Mouse (Mus musculus) CH12.LX (cell line): ENCODE measurements around the gene Gm20388. TPM values are rescaled to one million over a fixed set of nuclear protein-coding genes. Genes with fewer than 3 reads are reported as not detected.

Source experiments
- DNase-seq: peaks from one replicate; pipeline ENCODE4 v3.0.0-alpha.2; 2013; ENCODE audit errors: extremely low read depth
- H3K27ac ChIP-seq: 2 replicates; pipeline ENCODE4 v1.5.1; 2012; ENCODE audit warnings: low read depth, mild to moderate bottlenecking, control low read depth, moderate library complexity; ENCODE audit not compliant: insufficient read depth
- H3K27me3 ChIP-seq: replicated peaks from 2 replicates; pipeline ENCODE3; 2012; ENCODE audit warnings: inconsistent platforms
- H3K36me3 ChIP-seq, 2 experiments: replicated peaks in 1 of 2; 2 replicates each; pipeline versions ENCODE3 to v1.6.1; 2012; ENCODE audit warnings: inconsistent platforms in 1 of 2, low read length in 1 of 2, mild to moderate bottlenecking in 1 of 2, mixed read lengths in 1 of 2, moderate library complexity in 1 of 2; ENCODE audit not compliant: control insufficient read depth in 1 of 2, insufficient read depth in 1 of 2
- H3K4me1 ChIP-seq, 2 experiments: 2 replicates each; pipeline ENCODE4 v1.6.1; 2012; ENCODE audit warnings: inconsistent platforms in 1 of 2, moderate library complexity in 1 of 2; ENCODE audit not compliant: insufficient read depth in 2 of 2, control insufficient read depth in 1 of 2
- H3K4me2 ChIP-seq: 2 replicates; pipeline ENCODE4 v1.6.1; 2012; ENCODE audit warnings: low read depth, mild to moderate bottlenecking, control low read depth; ENCODE audit not compliant: poor library complexity, insufficient read depth, severe bottlenecking
- H3K4me3 ChIP-seq, 3 experiments: fragments of 150-350 bp in 1 of 3; sonication (generic) in 1 of 3; replicated peaks in 1 of 3; 2 replicates each; pipeline versions ENCODE3 to v1.5.1; 2011 to 2012; ENCODE audit warnings: low read depth in 2 of 3, low read length in 2 of 3, mild to moderate bottlenecking in 2 of 3, moderate library complexity in 2 of 3, control low read depth in 1 of 3, improper control_type of control experiment in 1 of 3, inconsistent platforms in 1 of 3, mixed read lengths in 1 of 3; ENCODE audit not compliant: poor library complexity in 1 of 3
- H3K79me2 ChIP-seq: replicated peaks from 2 replicates; pipeline ENCODE4 v1.6.1; 2012; ENCODE audit warnings: mild to moderate bottlenecking, moderate library complexity; ENCODE audit not compliant: control insufficient read depth, poor library complexity, insufficient read depth, severe bottlenecking; ENCODE audit errors: extremely low read depth
- H3K9ac ChIP-seq: 2 replicates; pipeline ENCODE4 v1.6.1; 2012; ENCODE audit warnings: low read depth, mild to moderate bottlenecking, control low read depth, moderate library complexity; ENCODE audit not compliant: insufficient read depth
- H3K9me3 ChIP-seq: replicated peaks from 2 replicates; pipeline ENCODE3; 2012; ENCODE audit warnings: low read length, inconsistent platforms, mixed read lengths
- CHD1 ChIP-seq: IDR thresholded peaks from 2 replicates; pipeline ENCODE4 v1.6.1; 2012; ENCODE audit warnings: low read depth, low read length, improper control_type of control experiment, inconsistent platforms
- CHD2 ChIP-seq: IDR thresholded peaks from 2 replicates; pipeline ENCODE4 v1.6.1; 2011; ENCODE audit warnings: low read length, improper control_type of control experiment
- ELF1 ChIP-seq: IDR thresholded peaks from 2 replicates; pipeline ENCODE4 v1.6.1; 2014; ENCODE audit warnings: low read depth, mild to moderate bottlenecking, inconsistent platforms, low read length, improper control_type of control experiment
- ETS1 ChIP-seq: conservative IDR thresholded peaks from 2 replicates; pipeline ENCODE4 v1.6.1; 2012; ENCODE audit warnings: low read depth, mild to moderate bottlenecking, inconsistent platforms, low read length, improper control_type of control experiment, moderate library complexity
- GABPA ChIP-seq: IDR thresholded peaks from 2 replicates; pipeline ENCODE4 v1.6.1; 2012; ENCODE audit warnings: low read depth, low read length, improper control_type of control experiment, inconsistent platforms; ENCODE audit not compliant: insufficient replicate concordance
- IRF4 ChIP-seq: IDR thresholded peaks from 2 replicates; pipeline ENCODE4 v1.6.1; 2014; ENCODE audit warnings: low read depth, mild to moderate bottlenecking, inconsistent platforms, low read length, improper control_type of control experiment
- JUND ChIP-seq: conservative IDR thresholded peaks from 2 replicates; pipeline ENCODE4 v1.6.1; 2011; ENCODE audit warnings: low read depth, low read length, improper control_type of control experiment
- KAT2A ChIP-seq: IDR thresholded peaks from 2 replicates; pipeline ENCODE4 v1.6.1; 2012; ENCODE audit warnings: low read length, improper control_type of control experiment, inconsistent platforms; ENCODE audit not compliant: insufficient replicate concordance
- MAZ ChIP-seq: IDR thresholded peaks from 2 replicates; pipeline ENCODE4 v1.6.1; 2012; ENCODE audit warnings: low read depth, mild to moderate bottlenecking, inconsistent platforms, low read length, improper control_type of control experiment, moderate library complexity
- MEF2A ChIP-seq: IDR thresholded peaks from 2 replicates; pipeline ENCODE4 v1.6.1; 2014; ENCODE audit warnings: low read depth, mild to moderate bottlenecking, inconsistent platforms, low read length, improper control_type of control experiment, borderline replicate concordance
- MXI1 ChIP-seq: IDR thresholded peaks from 2 replicates; pipeline ENCODE4 v1.6.1; 2011; ENCODE audit warnings: mild to moderate bottlenecking, low read depth, low read length, improper control_type of control experiment
- NELFE ChIP-seq: IDR thresholded peaks from 2 replicates; pipeline ENCODE4 v1.6.1; 2011; ENCODE audit warnings: low read depth, low read length, improper control_type of control experiment
- PAX5 ChIP-seq: IDR thresholded peaks from 2 replicates; pipeline ENCODE4 v1.6.1; 2012; ENCODE audit warnings: low read length, inconsistent platforms, mixed read lengths
- POLR2AphosphoS2 ChIP-seq: IDR thresholded peaks from 2 replicates; pipeline ENCODE4 v1.6.1; 2011; ENCODE audit warnings: low read depth, low read length, improper control_type of control experiment
- RCOR1 ChIP-seq: conservative IDR thresholded peaks from 2 replicates; pipeline ENCODE4 v1.6.1; 2012; ENCODE audit warnings: low read depth, mild to moderate bottlenecking, inconsistent platforms, low read length, improper control_type of control experiment
- SIN3A ChIP-seq: IDR thresholded peaks from 2 replicates; pipeline ENCODE4 v1.6.1; 2012; ENCODE audit warnings: low read length, improper control_type of control experiment, inconsistent platforms
- SMC3 ChIP-seq: IDR thresholded peaks from 2 replicates; pipeline ENCODE4 v1.6.1; 2011; ENCODE audit warnings: low read depth, low read length, improper control_type of control experiment
- UBTF ChIP-seq: IDR thresholded peaks from 2 replicates; pipeline ENCODE4 v1.6.1; 2012; ENCODE audit warnings: low read depth, mild to moderate bottlenecking, inconsistent platforms, low read length, improper control_type of control experiment, moderate library complexity
- USF1 ChIP-seq: IDR thresholded peaks from 2 replicates; pipeline ENCODE4 v1.6.1; 2014; ENCODE audit warnings: low read depth, mild to moderate bottlenecking, inconsistent platforms, low read length, improper control_type of control experiment
- USF2 ChIP-seq: conservative IDR thresholded peaks from 2 replicates; pipeline ENCODE4 v1.6.1; 2011; ENCODE audit warnings: low read depth, low read length, improper control_type of control experiment
- ZC3H11A ChIP-seq: IDR thresholded peaks from 2 replicates; pipeline ENCODE4 v1.6.1; 2012; ENCODE audit warnings: low read depth, mild to moderate bottlenecking, inconsistent platforms, low read length, improper control_type of control experiment
- ZMIZ1 ChIP-seq: IDR thresholded peaks from 2 replicates; pipeline ENCODE4 v1.6.1; 2012; ENCODE audit warnings: low read depth, mild to moderate bottlenecking, inconsistent platforms, low read length, improper control_type of control experiment
- dilution Hi-C: fragments of 300-500 bp; cut with MboI; formaldehyde crosslinking; loops from 2 replicates; pipeline ENCODE4 v1.14.3; 2020; ENCODE audit warnings: low sequenced_read_pairs; ENCODE audit not compliant: extremely low pct_unique_long_range_greater_than_20kb, extremely low pct_ligation_motif_present
- in situ Hi-C: fragments of 300-500 bp; cut with MboI; formaldehyde crosslinking; loops from 3 replicates; pipeline ENCODE4 v1.14.3; 2019; ENCODE audit warnings: low sequenced_read_pairs, low pct_ligation_motif_present, low pct_unique_long_range_greater_than_20kb, mixed read lengths
- polyA plus RNA-seq: library from polyadenylated mRNA; unstranded; fragments of >175 nt; gene quantifications from 2 replicates; pipeline ENCODE4 v1.2.1, GENCODE M21; 2012; ENCODE audit warnings: low read depth; ENCODE audit not compliant: insufficient read length
- total RNA-seq, 2 experiments: library from RNA; depleted of rRNA; stranded (reverse); fragments of 300-350 nt in 1 of 2; fragments of >200 nt in 1 of 2; gene quantifications; 2 replicates each; pipeline ENCODE4 v1.2.3; 2012 to 2014

Gene Gm20388
- total and polyA plus RNA-seq, 3 experiments = 14.8 to 26.3 (median 22.2) TPM

DNA sequence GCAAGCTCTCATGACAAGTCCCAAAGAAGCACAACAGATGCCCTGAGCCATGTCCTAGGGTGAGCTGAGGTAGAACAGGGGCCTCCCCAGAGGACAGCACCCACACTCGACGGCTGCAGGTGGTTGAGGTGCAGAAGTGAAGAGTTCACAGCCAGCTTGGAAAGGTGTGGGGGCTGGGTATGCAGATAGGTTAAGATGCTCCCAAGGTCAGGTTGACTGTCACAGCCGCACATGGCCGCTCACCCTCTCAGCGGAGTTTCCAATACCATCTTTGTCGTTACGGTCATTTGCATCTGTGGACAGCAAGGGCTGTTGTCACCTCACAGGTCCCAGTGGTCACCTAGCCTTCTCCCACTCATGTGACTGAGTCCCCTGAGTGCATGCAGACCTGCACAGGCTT lies 480.0 kb downstream of the Gm20388 start (continued):
- TF ChIP-seq ETS1 = peak; percentile 92
- no peak for TF ChIP-seq USF1
- TF ChIP-seq CHD2 = peak; percentile 83
- TF ChIP-seq KAT2A = no peak
- TF ChIP-seq RCOR1 = no peak
- TF ChIP-seq JUND = no peak
- no peak for TF ChIP-seq POLR2AphosphoS2
- peak; percentile 87 for TF ChIP-seq MXI1
- TF ChIP-seq ZC3H11A = no peak
- 0 out of 2 replicates have a peak, but pooled peaks have one; percentile 20 for TF ChIP-seq NELFE
- peak; percentile 1; the same call in 1 of the 2 replicates for TF ChIP-seq SMC3
- no peak for TF ChIP-seq UBTF
- TF ChIP-seq MEF2A = peak; percentile 74; the same call in 1 of the 2 replicates
- no peak for TF ChIP-seq MAZ
- no peak for TF ChIP-seq USF2
- TF ChIP-seq GABPA = no peak
- TF ChIP-seq ZMIZ1 = no peak
- peak; percentile 60; the same call in 1 of the 2 replicates for TF ChIP-seq SIN3A

DNA sequence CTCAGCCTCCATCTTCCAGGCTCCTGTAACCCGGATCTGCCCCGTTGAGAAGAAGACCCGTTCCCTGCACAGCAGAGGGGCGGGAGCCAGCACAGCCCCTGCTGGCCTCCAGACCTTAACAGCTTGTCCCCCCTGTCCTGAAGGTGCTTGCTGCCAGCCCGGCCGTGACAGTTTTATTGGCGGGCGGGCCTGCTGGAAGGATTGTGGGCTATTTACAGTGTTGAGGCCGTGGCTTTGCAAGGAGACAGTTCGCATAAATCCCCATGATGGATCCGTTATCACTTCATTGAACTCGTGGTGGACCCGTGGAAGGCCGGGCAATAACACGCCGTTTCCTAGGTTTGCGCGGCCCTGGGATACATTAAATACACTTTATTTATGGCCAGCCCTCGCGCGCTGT lies 481.2 kb downstream of the Gm20388 start:
- no peaks in the 10 kb centered on the region for H3K36me3 ChIP-seq
- peaks cover 14 to 62% of the 10 kb centered on the region in 2 experiments for H3K4me1 ChIP-seq
- TF ChIP-seq NELFE = no peak
- TF ChIP-seq CHD2 = no peak
- TF ChIP-seq PAX5 = no peak
- TF ChIP-seq IRF4 = no peak
- TF ChIP-seq ELF1 = no peak
- no peak for TF ChIP-seq MXI1
- TF ChIP-seq MAZ = no peak
- TF ChIP-seq CHD1 = no peak
- no peak for TF ChIP-seq ZC3H11A
- no peak overlapping the region for H3K4me3 ChIP-seq
- DNase-seq = no peak
- no peak overlapping the region for H3K27ac ChIP-seq
- no peak overlapping the region for H3K9ac ChIP-seq
- no peaks in the 10 kb centered on the region for H3K27me3 ChIP-seq
- dilution Hi-C loops (no loop called here), in situ Hi-C loops (no loop called here)
- no peaks in the 10 kb centered on the region for H3K79me2 ChIP-seq
- peaks cover 5% of the 10 kb centered on the region for H3K9me3 ChIP-seq
- no peak overlapping the region for H3K4me2 ChIP-seq
